Mouse (Mus musculus) bone marrow macrophage, adult 2 months (primary cell): ENCODE results near the gene Ankrd26.

Source experiments
- CTCF ChIP-seq: IDR thresholded peaks from 2 replicates; pipeline ENCODE4 v1.5.1; 2012; ENCODE audit warnings: low read depth, mild to moderate bottlenecking, low read length, moderate library complexity
- POLR2A ChIP-seq: IDR thresholded peaks from 2 replicates; pipeline ENCODE4 v1.6.1; 2012; ENCODE audit warnings: mild to moderate bottlenecking, low read depth, low read length, borderline replicate concordance

- TF ChIP-seq CTCF (no peak), POLR2A (no peak)
Observed at GRCm38 (mm10) chr6:118513335-118514012, 48.6 kb downstream of the Ankrd26 start.
